23 mouse cellular contexts compared by ENCODE assay signal in the genomic region with DNA sequence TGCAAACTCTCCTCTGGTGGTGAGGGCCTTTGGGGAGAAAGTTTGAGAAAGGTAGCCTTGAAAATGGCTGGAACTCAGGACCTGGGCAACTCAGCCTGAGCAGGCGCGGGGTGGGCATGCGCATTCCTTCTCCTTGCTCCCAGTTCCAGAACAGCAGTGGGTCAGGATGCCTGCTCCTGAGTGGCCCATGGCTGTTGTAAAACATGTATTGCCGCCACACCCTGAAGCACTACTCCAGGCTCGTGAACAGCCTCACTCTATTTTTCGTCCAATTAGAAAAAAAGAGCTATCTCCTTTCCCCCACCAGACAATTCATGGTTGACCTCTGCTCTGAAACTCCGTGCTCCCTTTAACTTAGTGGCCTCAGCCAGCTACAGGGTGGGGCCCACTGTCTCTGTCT. TPM values are rescaled to one million over a fixed set of nuclear protein-coding genes. Genes with fewer than 3 reads are reported as not detected.
DNase-seq lines count a peak whose midpoint lies in the region; ATAC-seq and TF ChIP-seq lines count a peak whose summit lies in the region.
"Had no signal": no experiment of that assay in that cellular context is flagged by ENCODE, and none has a peak within 500 bp of the region (broad histone marks: within the 10 kb centered on the region; RNA-seq: fewer than 3 reads in every experiment).

No protein-coding gene starts in this region.

- no peak for TF ChIP-seq CTCF in intestine, postnatal 0 days (IDR thresholded peaks at IDR 0.05; ENCODE audit: low read depth)

- peak; percentile 16 for DNase-seq in R1 (ENCODE audit: low read depth, low spot score)
- no peak for DNase-seq in kidney, postnatal 10 days
- DNase-seq in layer of hippocampus, adult 8-10 months (ENCODE audit: low spot score in 2 of 2): no peak
- DNase-seq: adrenal gland, adult 2 months; adrenal gland, postnatal 10 days; adrenal gland, postnatal 25 days; B cell, adult 2 months; cerebellum, adult 11 months; cerebellum, adult 18-20 months; cerebellum, adult 8-10 months; cerebellum, adult 9-11 months; cerebellum, postnatal 14 days; cerebellum, postnatal 36 days; embryo, embryonic 11 days had no signal

- H3K4me2 ChIP-seq in intestine, embryonic 15.5 days (replicated peaks): no peak overlapping the region
- H3K4me2 ChIP-seq in intestine, postnatal 0 days (replicated peaks; ENCODE audit: low read depth): no peak overlapping the region
- H3K4me2 ChIP-seq: embryonic facial prominence, embryonic 13.5 days; embryonic facial prominence, embryonic 15.5 days; forebrain, embryonic 12.5 days had no signal

- H3K9me3 ChIP-seq in intestine, embryonic 15.5 days: no peaks in the 10 kb centered on the region
- H3K9me3 ChIP-seq in intestine, postnatal 0 days (ENCODE audit: control insufficient read depth): no peaks in the 10 kb centered on the region
- H3K9me3 ChIP-seq: embryonic facial prominence, embryonic 13.5 days; embryonic facial prominence, embryonic 15.5 days; forebrain, embryonic 10.5 days; forebrain, embryonic 12.5 days had no signal

- WGBS in intestine, embryonic 15.5 days: 62% methylated on average over 7 of the region's 7 CpGs
- 45% methylated on average over 7 of the region's 7 CpGs for WGBS in intestine, postnatal 0 days

- H3K27me3 ChIP-seq in intestine, embryonic 15.5 days (replicated peaks): no peaks in the 10 kb centered on the region
- no peaks in the 10 kb centered on the region for H3K27me3 ChIP-seq in intestine, postnatal 0 days (replicated peaks; ENCODE audit: control insufficient read depth, insufficient read depth, low read length)
- H3K27me3 ChIP-seq: embryonic facial prominence, embryonic 13.5 days; embryonic facial prominence, embryonic 15.5 days; forebrain, embryonic 12.5 days had no signal

- ATAC-seq in intestine, embryonic 15.5 days: peak; percentile 73
- peak; percentile 51 for ATAC-seq in intestine, postnatal 0 days
- ATAC-seq: forebrain, embryonic 14.5 days; forebrain, embryonic 16.5 days had no signal

- H3K4me3 ChIP-seq in intestine, embryonic 15.5 days (replicated peaks): no peak overlapping the region
- no peak overlapping the region for H3K4me3 ChIP-seq in intestine, postnatal 0 days (ENCODE audit: low read depth, low read length)
- H3K4me3 ChIP-seq: embryonic facial prominence, embryonic 13.5 days; embryonic facial prominence, embryonic 15.5 days; erythroblast, embryonic 14.5 days; forebrain, embryonic 10.5 days; forebrain, embryonic 12.5 days had no signal

- H3K27ac ChIP-seq in intestine, embryonic 15.5 days: peak overlapping the region; percentile 40; the same call in 1 of the 2 replicates
- no peak overlapping the region for H3K27ac ChIP-seq in intestine, postnatal 0 days (ENCODE audit: low read depth, low read length)
- H3K27ac ChIP-seq: embryonic facial prominence, embryonic 13.5 days; embryonic facial prominence, embryonic 15.5 days; forebrain, embryonic 10.5 days; forebrain, embryonic 12.5 days had no signal

- no peaks in the 10 kb centered on the region for H3K36me3 ChIP-seq in intestine, embryonic 15.5 days
- no peaks in the 10 kb centered on the region for H3K36me3 ChIP-seq in intestine, postnatal 0 days (ENCODE audit: control insufficient read depth, insufficient read depth)
- H3K36me3 ChIP-seq: embryonic facial prominence, embryonic 13.5 days; embryonic facial prominence, embryonic 15.5 days; forebrain, embryonic 10.5 days; forebrain, embryonic 12.5 days had no signal

- H3K4me1 ChIP-seq in intestine, embryonic 15.5 days (replicated peaks): no peaks in the 10 kb centered on the region
- H3K4me1 ChIP-seq in intestine, postnatal 0 days (replicated peaks; ENCODE audit: control insufficient read depth, insufficient read depth, low read length): no peaks in the 10 kb centered on the region; the same call in 1 of the 2 replicates
- H3K4me1 ChIP-seq: embryonic facial prominence, embryonic 13.5 days; forebrain, embryonic 10.5 days; forebrain, embryonic 12.5 days had no signal

- no peak overlapping the region for H3K9ac ChIP-seq in intestine, embryonic 15.5 days
- no peak overlapping the region for H3K9ac ChIP-seq in intestine, postnatal 0 days (ENCODE audit: low read depth, low read length)
- H3K9ac ChIP-seq: embryonic facial prominence, embryonic 13.5 days; embryonic facial prominence, embryonic 15.5 days; forebrain, embryonic 12.5 days had no signal

RNA-seq across cellular contexts. Expression of a gene that starts 24.5 kb away (rescaled TPM):
- 1.4 TPM in 2 replicates for polyA plus RNA-seq in intestine, embryonic 15.5 days (2015; fragmentation: Nextera tagmentation; extraction: Ambion mirVana)
- polyA plus RNA-seq in intestine, postnatal 0 days (2015; fragmentation: Nextera tagmentation; extraction: Ambion mirVana): 1.2 and 1.3 TPM in 2 replicates
- 10 to 100 TPM; 10.8 to 13.9 (median 13.1) TPM for total RNA-seq in layer of hippocampus, adult 8-10 months (2022)
